Mouse (Mus musculus): Measurements from ENCODE around the gene Klhl40. TPM values are rescaled to one million over a fixed set of nuclear protein-coding genes. Genes with fewer than 3 reads are reported as not detected.

Klhl40 gene
- polyA plus RNA-seq, 1 experiment from 2014 or later, result 2.4 TPM

- Histone ChIP-seq H3K4me1 (ENCODE audit: control insufficient read depth, insufficient read depth, low read length) (no peaks in the 10 kb centered on the region), H3K27me3 (ENCODE audit: control insufficient read depth, insufficient read depth, low read length) (no peaks in the 10 kb centered on the region), H3K4me2 (ENCODE audit: low read depth, low read length) (no peak overlapping the region), H3K9me3 (ENCODE audit: control insufficient read depth, low read length) (no peaks in the 10 kb centered on the region), H3K4me3 (ENCODE audit: low read depth, low read length) (no peak overlapping the region), H3K9ac (replicated peaks; ENCODE audit: low read depth, low read length) (no peak overlapping the region), H3K36me3 (ENCODE audit: control insufficient read depth, insufficient read depth, low read length) (no peaks in the 10 kb centered on the region), H3K27ac (ENCODE audit: low read depth, low read length) (no peak overlapping the region)
- WGBS, result 69% methylated on average over 7 of the region's 7 CpGs
- no peak for ATAC-seq (ENCODE audit: low read depth)
Observed at GRCm38 (mm10) chr9:121829270-121829992, 52.0 kb downstream of the Klhl40 start.

GRCm38 (mm10) chr9:121830243-121830955 lies 53.0 kb downstream of the Klhl40 start:
- Histone ChIP-seq H3K27ac (ENCODE audit: low read depth, low read length) (no peak overlapping the region), H3K36me3 (ENCODE audit: control insufficient read depth, insufficient read depth, low read length) (no peaks in the 10 kb centered on the region), H3K4me2 (ENCODE audit: low read depth, low read length) (no peak overlapping the region), H3K9ac (replicated peaks; ENCODE audit: low read depth, low read length) (no peak overlapping the region), H3K9me3 (ENCODE audit: control insufficient read depth, low read length) (no peaks in the 10 kb centered on the region), H3K4me1 (ENCODE audit: control insufficient read depth, insufficient read depth, low read length) (no peaks in the 10 kb centered on the region), H3K27me3 (ENCODE audit: control insufficient read depth, insufficient read depth, low read length) (no peaks in the 10 kb centered on the region), H3K4me3 (ENCODE audit: low read depth, low read length) (no peak overlapping the region)
- no peak for ATAC-seq (ENCODE audit: low read depth)
- 78% methylated on average over 6 of the region's 6 CpGs for WGBS

GRCm38 (mm10) chr9:121830956-121831293 lies 53.5 kb downstream of the Klhl40 start:
- Histone ChIP-seq H3K4me2 (ENCODE audit: low read depth, low read length) (no peak overlapping the region), H3K4me3 (ENCODE audit: low read depth, low read length) (no peak overlapping the region), H3K9ac (replicated peaks; ENCODE audit: low read depth, low read length) (no peak overlapping the region), H3K36me3 (ENCODE audit: control insufficient read depth, insufficient read depth, low read length) (no peaks in the 10 kb centered on the region), H3K9me3 (ENCODE audit: control insufficient read depth, low read length) (no peaks in the 10 kb centered on the region), H3K27ac (ENCODE audit: low read depth, low read length) (no peak overlapping the region), H3K4me1 (ENCODE audit: control insufficient read depth, insufficient read depth, low read length) (no peaks in the 10 kb centered on the region), H3K27me3 (ENCODE audit: control insufficient read depth, insufficient read depth, low read length) (no peaks in the 10 kb centered on the region)
- peak; percentile 59; the same call in 1 of the 2 replicates for ATAC-seq (ENCODE audit: low read depth)
- 34% methylated on average over 6 of the region's 6 CpGs for whole genome bisulfite sequencing

Other genes starting within 250 kb of the Klhl40 start
- not detected in 2 replicates for gene Lyzl4, start 135.5 kb upstream of the Klhl40 start, polyA plus RNA-seq (2014; fragmentation: Nextera tagmentation; extraction: Ambion mirVana)
- 0.20 and 1.1 TPM in 2 replicates for gene Vipr1, start 134.9 kb upstream of the Klhl40 start, polyA plus RNA-seq (2014; fragmentation: Nextera tagmentation; extraction: Ambion mirVana)
- 18.1 and 19.8 TPM in 2 replicates for gene Sec22c, start 72.1 kb upstream of the Klhl40 start, polyA plus RNA-seq (2014; fragmentation: Nextera tagmentation; extraction: Ambion mirVana)
- 194 and 208 TPM in 2 replicates for gene Ss18l2, start 67.3 kb upstream of the Klhl40 start, polyA plus RNA-seq (2014; fragmentation: Nextera tagmentation; extraction: Ambion mirVana)
- 64.9 and 82.9 TPM in 2 replicates for gene Nktr, start 58.4 kb upstream of the Klhl40 start, polyA plus RNA-seq (2014; fragmentation: Nextera tagmentation; extraction: Ambion mirVana)
- gene Zfp651, start 18.3 kb upstream of the Klhl40 start, polyA plus RNA-seq (2014; fragmentation: Nextera tagmentation; extraction: Ambion mirVana), result 15.7 and 17.0 TPM in 2 replicates
- 0.26 and 0.40 TPM in 2 replicates for gene Hhatl, start 14.9 kb downstream of the Klhl40 start, polyA plus RNA-seq (2014; fragmentation: Nextera tagmentation; extraction: Ambion mirVana)
- 1.9 and 2.7 TPM in 2 replicates for gene Ccdc13, start 61.9 kb downstream of the Klhl40 start, polyA plus RNA-seq (2014; fragmentation: Nextera tagmentation; extraction: Ambion mirVana)
- 135 and 159 TPM in 2 replicates for gene Higd1a, start 80.8 kb downstream of the Klhl40 start, polyA plus RNA-seq (2014; fragmentation: Nextera tagmentation; extraction: Ambion mirVana)
- gene Ackr2, start 120.7 kb downstream of the Klhl40 start, polyA plus RNA-seq (2014; fragmentation: Nextera tagmentation; extraction: Ambion mirVana), result 1.6 and 2.0 TPM in 2 replicates
- not detected in 2 replicates for gene Cyp8b1, start 138.7 kb downstream of the Klhl40 start, polyA plus RNA-seq (2014; fragmentation: Nextera tagmentation; extraction: Ambion mirVana)
- 1.0 and 2.5 TPM in 2 replicates for gene Fam198a, start 173.4 kb downstream of the Klhl40 start, polyA plus RNA-seq (2014; fragmentation: Nextera tagmentation; extraction: Ambion mirVana)
- gene Pomgnt2, start 219.5 kb downstream of the Klhl40 start, polyA plus RNA-seq (2014; fragmentation: Nextera tagmentation; extraction: Ambion mirVana), result 26.6 and 28.1 TPM in 2 replicates

Measured in neural tube, embryonic 14.5 days (tissue).